Mouse (Mus musculus): ENCODE results near the gene Gnptab. TPM values are rescaled to one million over a fixed set of nuclear protein-coding genes. Genes with fewer than 3 reads are reported as not detected.

Gnptab gene
- polyA plus RNA-seq, 1 experiment = 7.5 TPM

DNA sequence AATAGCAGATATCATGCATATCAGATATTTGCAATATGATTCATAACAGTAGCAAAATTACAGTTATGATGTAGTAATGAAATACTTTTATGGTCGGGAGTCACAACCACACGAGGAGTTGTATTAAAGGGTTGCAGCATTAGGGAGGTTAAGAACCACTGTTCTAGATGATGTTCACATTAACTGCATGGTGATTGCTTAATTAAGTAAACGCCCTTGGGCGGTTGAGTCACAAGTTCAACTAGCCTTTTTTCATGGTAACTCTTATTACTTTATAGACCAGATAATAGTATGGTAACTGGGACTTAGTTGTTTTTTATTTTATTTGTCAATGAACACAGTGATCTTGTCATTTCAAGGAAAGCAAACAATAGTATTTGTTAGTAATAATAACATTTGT, 24.1 kb downstream of the Gnptab start:
- Histone ChIP-seq H3K4me3 (ENCODE audit: insufficient read depth, poor library complexity, severe bottlenecking) (no peak overlapping the region), H3K79me3 (ENCODE audit: low read depth) (peaks cover 4% of the 10 kb centered on the region), H3K27me3 (ENCODE audit: control insufficient read depth, insufficient read depth, insufficient read length) (no peaks in the 10 kb centered on the region), H3K36me3 (ENCODE audit: control insufficient read depth, insufficient read depth) (peaks cover 6% of the 10 kb centered on the region), H3K79me2 (ENCODE audit: control insufficient read depth, insufficient read depth) (peaks cover 1% of the 10 kb centered on the region), H3ac (ENCODE audit: control insufficient read depth, insufficient read length, low read depth) (no peak overlapping the region)
- no peak for TF ChIP-seq MYOG (IDR thresholded peaks at IDR 0.05; ENCODE audit: control insufficient read depth, extremely low read depth, insufficient read length)
- no peak for TF ChIP-seq MAX (IDR thresholded peaks at IDR 0.05)
- no peak for TF ChIP-seq USF1 (IDR thresholded peaks at IDR 0.05; ENCODE audit: low read depth)
- no peak for TF ChIP-seq MYOD1 (IDR thresholded peaks at IDR 0.05; ENCODE audit: control insufficient read depth, insufficient read length, low read depth)
- no peak for TF ChIP-seq CTCF (IDR thresholded peaks at IDR 0.05; ENCODE audit: control insufficient read depth, insufficient read depth, insufficient read length)
- no peak for TF ChIP-seq CEBPB (IDR thresholded peaks at IDR 0.05; ENCODE audit: low read depth)
- TF ChIP-seq FOSL1 (IDR thresholded peaks at IDR 0.05; ENCODE audit: insufficient read depth, low read length, poor library complexity, severe bottlenecking) = no peak

DNA sequence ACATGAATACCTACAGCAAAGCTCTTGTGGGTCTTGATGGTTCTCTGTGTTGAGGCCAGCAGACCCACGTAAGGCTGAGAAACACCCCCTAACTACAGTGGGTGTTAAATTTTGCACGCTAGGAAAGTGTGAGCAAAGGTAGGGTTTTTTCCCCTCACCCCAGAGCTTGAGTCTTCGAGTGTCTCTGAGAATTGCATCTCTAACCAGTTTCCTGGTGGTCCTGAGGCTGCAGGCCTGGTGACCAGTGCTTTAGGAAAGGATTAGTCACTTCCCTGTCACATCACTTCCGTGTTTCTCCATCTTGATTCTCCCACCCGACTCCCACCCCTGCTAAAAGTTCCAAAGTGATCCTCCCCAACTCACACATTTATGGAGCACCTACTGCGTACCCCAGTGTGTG, 25.3 kb downstream of the Gnptab start:
- peaks cover 3% of the 10 kb centered on the region for H3K79me3 ChIP-seq (ENCODE audit: low read depth)
- TF ChIP-seq USF1 (IDR thresholded peaks at IDR 0.05; ENCODE audit: low read depth) (no peak), MYOG (IDR thresholded peaks at IDR 0.05; ENCODE audit: control insufficient read depth, extremely low read depth, insufficient read length) (no peak), CEBPB (IDR thresholded peaks at IDR 0.05; ENCODE audit: low read depth) (no peak), MAX (IDR thresholded peaks at IDR 0.05) (no peak), MYOD1 (IDR thresholded peaks at IDR 0.05; ENCODE audit: control insufficient read depth, insufficient read length, low read depth) (no peak), CTCF (IDR thresholded peaks at IDR 0.05; ENCODE audit: control insufficient read depth, insufficient read depth, insufficient read length) (no peak), FOSL1 (IDR thresholded peaks at IDR 0.05; ENCODE audit: insufficient read depth, low read length, poor library complexity, severe bottlenecking) (no peak)
- H3K4me3 ChIP-seq (ENCODE audit: insufficient read depth, poor library complexity, severe bottlenecking) = no peak overlapping the region
- no peaks in the 10 kb centered on the region for H3K79me2 ChIP-seq (ENCODE audit: control insufficient read depth, insufficient read depth)
- H3K27me3 ChIP-seq (ENCODE audit: control insufficient read depth, insufficient read depth, insufficient read length) = no peaks in the 10 kb centered on the region
- no peak overlapping the region for H3ac ChIP-seq (ENCODE audit: control insufficient read depth, insufficient read length, low read depth)
- H3K36me3 ChIP-seq (ENCODE audit: control insufficient read depth, insufficient read depth) = peaks cover 6% of the 10 kb centered on the region

- no peak for TF ChIP-seq USF1 (IDR thresholded peaks at IDR 0.05; ENCODE audit: low read depth)
- TF ChIP-seq MYOG (IDR thresholded peaks at IDR 0.05; ENCODE audit: control insufficient read depth, extremely low read depth, insufficient read length) = no peak
- no peak for TF ChIP-seq FOSL1 (IDR thresholded peaks at IDR 0.05; ENCODE audit: insufficient read depth, low read length, poor library complexity, severe bottlenecking)
- no peak for TF ChIP-seq CEBPB (IDR thresholded peaks at IDR 0.05; ENCODE audit: low read depth)
- no peak for TF ChIP-seq MYOD1 (IDR thresholded peaks at IDR 0.05; ENCODE audit: control insufficient read depth, insufficient read length, low read depth)
- no peak for TF ChIP-seq MAX (IDR thresholded peaks at IDR 0.05)
Measured at GRCm38 (mm10) chr10:88405812-88406211, 26.9 kb downstream of the Gnptab start.

DNA sequence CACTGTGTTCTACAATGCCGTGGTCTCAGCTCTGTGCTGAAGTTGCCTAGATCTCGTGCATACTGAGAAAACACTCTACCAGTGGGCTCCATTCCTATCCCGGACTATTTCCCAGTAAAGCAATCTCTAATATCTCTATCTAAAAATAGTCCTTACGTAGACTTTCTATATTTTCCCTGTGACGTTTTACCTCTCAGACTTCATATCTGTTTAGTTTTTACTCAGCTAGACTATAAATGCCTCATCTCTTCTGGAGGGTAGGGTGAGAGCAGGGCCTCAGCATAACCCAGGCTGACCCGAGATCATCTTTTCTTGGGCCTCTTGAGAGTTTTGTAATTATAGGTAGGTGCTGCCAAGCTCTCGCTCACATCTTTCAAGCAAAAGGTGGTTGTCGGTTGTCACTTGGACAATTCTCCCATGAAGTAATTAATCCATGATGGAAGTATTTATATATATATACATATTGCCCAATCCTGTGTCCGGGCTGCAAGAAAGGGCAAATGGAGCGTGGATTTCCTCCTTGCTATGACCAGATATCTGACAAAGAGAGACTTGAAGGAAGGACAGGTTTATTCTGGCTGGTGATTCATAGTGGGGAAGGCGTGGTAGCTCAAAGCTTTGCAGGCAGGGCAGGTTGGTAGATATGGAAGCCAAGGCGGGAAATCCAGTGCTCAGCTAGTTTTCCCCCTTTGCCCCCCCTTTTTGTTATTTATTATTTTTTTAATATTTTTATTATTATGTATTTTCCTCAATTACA, 29.1 kb downstream of the Gnptab start:
- no peak for TF ChIP-seq CEBPB (IDR thresholded peaks at IDR 0.05; ENCODE audit: low read depth)
- no peak for TF ChIP-seq MYOD1 (IDR thresholded peaks at IDR 0.05; ENCODE audit: control insufficient read depth, insufficient read length, low read depth)
- TF ChIP-seq MAX (IDR thresholded peaks at IDR 0.05) = no peak
- TF ChIP-seq MYOG (IDR thresholded peaks at IDR 0.05; ENCODE audit: control insufficient read depth, extremely low read depth, insufficient read length) = no peak
- no peak for TF ChIP-seq USF1 (IDR thresholded peaks at IDR 0.05; ENCODE audit: low read depth)
- no peak for TF ChIP-seq CTCF (IDR thresholded peaks at IDR 0.05; ENCODE audit: control insufficient read depth, insufficient read depth, insufficient read length)
- TF ChIP-seq FOSL1 (IDR thresholded peaks at IDR 0.05; ENCODE audit: insufficient read depth, low read length, poor library complexity, severe bottlenecking) = no peak
- no peaks in the 10 kb centered on the region for H3K79me3 ChIP-seq (ENCODE audit: low read depth)
- H3ac ChIP-seq (ENCODE audit: control insufficient read depth, insufficient read length, low read depth) = no peak overlapping the region
- no peak overlapping the region for H3K4me3 ChIP-seq (ENCODE audit: insufficient read depth, poor library complexity, severe bottlenecking)
- no peaks in the 10 kb centered on the region for H3K36me3 ChIP-seq (ENCODE audit: control insufficient read depth, insufficient read depth)
- no peaks in the 10 kb centered on the region for H3K27me3 ChIP-seq (ENCODE audit: control insufficient read depth, insufficient read depth, insufficient read length)
- H3K79me2 ChIP-seq (ENCODE audit: control insufficient read depth, insufficient read depth) = no peaks in the 10 kb centered on the region

More at GRCm38 (mm10) chr10:88405812-88406211, 26.9 kb downstream of the Gnptab start:
- H3K36me3 ChIP-seq (ENCODE audit: control insufficient read depth, insufficient read depth) = peaks cover 6% of the 10 kb centered on the region
- H3K27me3 ChIP-seq (ENCODE audit: control insufficient read depth, insufficient read depth, insufficient read length) = no peaks in the 10 kb centered on the region
- H3ac ChIP-seq (ENCODE audit: control insufficient read depth, insufficient read length, low read depth) = no peak overlapping the region
- no peaks in the 10 kb centered on the region for H3K79me2 ChIP-seq (ENCODE audit: control insufficient read depth, insufficient read depth)
- no peak overlapping the region for H3K4me3 ChIP-seq (ENCODE audit: insufficient read depth, poor library complexity, severe bottlenecking)
- H3K79me3 ChIP-seq (ENCODE audit: low read depth) = no peaks in the 10 kb centered on the region

GRCm38 (mm10) chr10:88409751-88410150, 30.8 kb downstream of the Gnptab start:
- Histone ChIP-seq H3K79me2 (ENCODE audit: control insufficient read depth, insufficient read depth) (no peaks in the 10 kb centered on the region), H3K27me3 (ENCODE audit: control insufficient read depth, insufficient read depth, insufficient read length) (no peaks in the 10 kb centered on the region), H3K79me3 (ENCODE audit: low read depth) (no peaks in the 10 kb centered on the region), H3K36me3 (ENCODE audit: control insufficient read depth, insufficient read depth) (peaks cover 5% of the 10 kb centered on the region), H3K4me3 (ENCODE audit: insufficient read depth, poor library complexity, severe bottlenecking) (no peak overlapping the region), H3ac (ENCODE audit: control insufficient read depth, insufficient read length, low read depth) (no peak overlapping the region)
- TF ChIP-seq CTCF (IDR thresholded peaks at IDR 0.05; ENCODE audit: control insufficient read depth, insufficient read depth, insufficient read length) (no peak), MYOD1 (IDR thresholded peaks at IDR 0.05; ENCODE audit: control insufficient read depth, insufficient read length, low read depth) (no peak), CEBPB (IDR thresholded peaks at IDR 0.05; ENCODE audit: low read depth) (no peak), FOSL1 (IDR thresholded peaks at IDR 0.05; ENCODE audit: insufficient read depth, low read length, poor library complexity, severe bottlenecking) (no peak), MYOG (IDR thresholded peaks at IDR 0.05; ENCODE audit: control insufficient read depth, extremely low read depth, insufficient read length) (no peak), USF1 (IDR thresholded peaks at IDR 0.05; ENCODE audit: low read depth) (no peak), MAX (IDR thresholded peaks at IDR 0.05) (no peak)
